Mouse (Mus musculus) thymus, postnatal 10 days (tissue): ENCODE data around the gene Bnip1.

ENCODE experiments used
- DNase-seq, 2 experiments: peaks; one replicate each; pipeline ENCODE4 v3.0.0; 2021; ENCODE audit warnings: low spot score in 2 of 2

Bnip1 gene

DNA sequence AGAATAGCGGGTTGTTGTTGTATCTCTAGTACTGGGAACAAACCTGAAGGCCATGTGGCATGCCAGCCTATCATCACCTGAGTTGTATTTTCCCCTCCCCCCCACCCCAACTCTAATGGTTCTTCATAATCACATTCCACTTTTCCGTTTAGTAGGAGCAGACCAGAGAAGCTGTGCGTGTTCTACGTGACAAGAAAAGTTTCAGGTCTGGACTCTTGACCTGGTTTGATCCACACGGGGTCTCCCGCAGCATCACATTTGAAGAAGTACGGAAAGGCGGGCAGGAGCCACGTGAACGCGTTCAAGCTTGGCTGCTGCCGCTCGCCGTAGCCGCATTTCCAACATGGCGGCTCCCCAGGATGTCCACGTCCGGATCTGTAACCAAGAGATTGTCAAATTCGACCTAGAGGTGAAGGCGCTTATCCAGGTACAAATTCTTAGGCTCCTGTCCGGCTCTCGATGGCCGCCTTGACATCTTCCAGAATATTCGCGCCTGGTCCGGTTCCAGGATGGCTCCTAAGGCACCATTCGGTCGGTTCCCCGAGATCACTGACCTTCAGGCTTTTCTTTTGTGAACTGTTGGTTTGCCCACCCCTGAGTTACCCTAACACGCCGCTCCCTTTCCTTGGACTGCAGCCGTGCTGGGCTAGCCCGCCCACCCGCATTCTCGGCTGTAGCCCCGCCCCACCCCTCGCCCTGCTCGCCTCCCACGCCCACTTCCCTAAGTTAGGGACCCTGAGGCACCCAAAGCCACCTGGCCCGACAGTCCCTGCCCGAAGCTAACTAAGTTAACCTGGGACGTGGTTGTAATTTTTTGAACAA is at the start of gene Bnip1:
Gene Bnip1, plus strand, starts transcription at position 317 of the 822 bp plus-strand sequence.
- DNase-seq = peak; percentile 57 to 68

DNA sequence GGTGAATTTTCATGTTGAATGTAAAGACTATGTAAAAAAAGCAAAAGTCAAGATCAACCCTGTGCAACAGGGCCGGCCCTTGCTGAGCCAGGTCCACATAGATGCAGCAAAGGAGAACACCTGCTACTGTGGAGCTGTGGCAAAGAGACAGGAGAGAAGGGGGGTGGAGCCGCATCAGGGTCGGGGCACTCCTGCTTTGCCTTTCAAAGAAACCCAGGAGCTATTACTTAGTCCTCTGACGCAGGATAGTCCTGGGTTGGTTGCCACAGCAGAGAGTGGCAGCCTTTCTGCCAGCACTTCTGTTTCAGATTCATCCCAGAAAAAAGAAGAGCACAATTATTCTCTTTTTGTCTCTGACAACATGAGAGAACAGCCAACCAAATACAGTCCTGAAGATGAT is 38.3 kb upstream of the Bnip1 start:
- DNase-seq = no peak

DNA sequence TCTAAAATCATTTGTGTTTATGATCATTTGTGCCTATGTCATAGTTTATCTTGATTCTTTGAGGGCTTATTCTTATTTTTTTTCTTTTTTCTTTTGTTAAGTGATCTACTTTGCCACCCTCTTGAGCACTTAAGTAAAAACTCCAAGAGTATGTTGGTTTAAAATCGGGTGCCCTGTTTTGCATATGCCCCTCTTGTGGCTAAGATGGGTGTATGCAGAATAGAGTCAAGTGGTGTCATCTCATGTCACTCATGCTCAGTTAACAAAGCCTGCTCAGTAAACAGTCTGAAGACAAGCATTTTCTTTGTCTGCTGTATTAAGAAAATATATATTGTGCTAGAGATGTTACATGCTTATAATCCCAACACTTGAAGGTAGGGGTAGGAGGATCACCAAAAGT is 37.6 kb upstream of the Bnip1 start:
- DNase-seq = no peak

DNA sequence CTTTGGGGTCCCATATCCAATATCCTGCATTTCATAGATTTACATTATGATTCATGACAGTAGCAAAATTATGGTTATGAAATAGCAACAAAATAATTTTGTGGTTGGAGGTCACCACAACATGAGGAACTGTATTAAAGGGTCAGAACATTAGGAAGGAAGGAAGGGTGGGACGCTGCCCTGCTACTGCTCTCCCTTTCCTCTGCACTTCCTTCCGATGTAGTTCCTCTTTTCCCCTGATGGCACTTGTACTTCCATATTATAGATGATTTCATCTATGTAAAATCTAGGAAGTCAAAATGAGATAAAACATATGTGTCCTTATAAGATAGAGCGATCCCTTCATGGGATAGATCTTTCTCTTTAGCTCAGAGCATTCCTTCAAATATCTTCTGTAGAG is 30.9 kb upstream of the Bnip1 start:
- DNase-seq = no peak

DNA sequence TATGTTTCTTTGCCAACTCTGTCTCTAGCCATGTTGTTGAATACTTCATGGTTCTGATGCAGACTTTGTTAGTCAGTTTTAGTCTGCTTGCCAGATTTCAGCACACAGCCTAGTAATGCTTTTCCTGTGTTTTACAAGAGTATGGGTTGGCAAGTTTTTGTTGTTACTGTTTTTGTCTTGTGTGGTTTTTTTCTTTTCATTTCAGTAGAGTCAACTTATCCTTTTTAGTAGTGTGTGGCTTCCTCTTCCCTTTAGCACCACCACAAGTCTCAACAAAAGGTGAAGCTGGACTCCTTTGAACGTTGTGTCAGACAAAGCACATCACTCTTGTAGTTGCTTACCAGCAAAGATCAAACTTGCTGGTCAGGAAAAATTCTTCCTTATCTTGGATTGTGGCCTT is 28.6 kb upstream of the Bnip1 start:
- DNase-seq = no peak

DNA sequence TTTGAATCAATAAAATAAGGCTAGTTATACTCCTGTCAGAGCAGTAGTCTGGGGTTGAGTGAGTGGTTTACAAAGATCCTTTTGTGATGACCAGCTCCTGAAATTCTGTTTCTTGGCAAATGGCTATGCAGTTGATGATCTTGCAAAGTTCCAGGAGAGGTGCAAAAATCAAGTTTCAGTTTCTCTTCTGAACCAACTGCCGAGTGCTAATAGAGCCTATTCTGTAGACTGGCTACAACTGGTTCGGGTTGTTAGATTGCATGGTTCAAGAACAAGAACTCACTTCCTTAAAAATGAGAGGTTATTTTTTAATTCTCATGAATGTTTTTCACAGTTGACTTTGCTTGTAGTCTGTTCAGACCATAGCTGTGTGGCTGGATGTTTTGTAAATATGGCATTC is 27.4 kb upstream of the Bnip1 start:
- DNase-seq = no peak

DNA sequence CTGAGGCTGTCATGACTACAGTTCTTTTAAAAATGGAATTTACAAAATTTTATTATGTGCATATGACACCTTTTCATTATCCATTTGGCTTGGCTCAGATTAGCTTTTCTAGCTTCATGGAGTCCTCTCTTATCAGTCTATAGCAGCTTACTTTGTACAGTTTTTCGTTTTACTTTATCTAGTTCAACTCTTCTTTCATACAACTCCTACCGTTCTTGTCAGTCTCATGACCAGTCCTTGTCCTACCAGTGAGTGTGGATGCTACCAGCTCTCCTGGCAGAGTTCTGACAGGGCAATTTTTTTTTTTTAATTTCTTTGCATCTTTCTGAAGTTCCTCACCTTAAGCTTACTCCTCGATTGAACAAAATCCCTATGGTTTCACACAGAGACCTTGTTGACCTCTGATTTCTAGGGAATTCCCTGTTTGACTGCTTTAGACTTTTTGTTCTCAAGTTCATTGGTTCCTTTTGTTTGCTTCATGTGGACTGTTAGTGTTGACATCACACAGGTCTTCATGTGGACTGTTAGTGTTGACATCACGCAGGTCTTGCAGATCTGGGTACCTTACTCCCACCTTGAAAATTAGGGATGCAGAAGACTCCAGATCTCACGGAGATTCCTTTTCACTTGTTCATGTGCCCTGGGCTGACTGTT is 13.6 kb upstream of the Bnip1 start:
- no peak for DNase-seq

DNA sequence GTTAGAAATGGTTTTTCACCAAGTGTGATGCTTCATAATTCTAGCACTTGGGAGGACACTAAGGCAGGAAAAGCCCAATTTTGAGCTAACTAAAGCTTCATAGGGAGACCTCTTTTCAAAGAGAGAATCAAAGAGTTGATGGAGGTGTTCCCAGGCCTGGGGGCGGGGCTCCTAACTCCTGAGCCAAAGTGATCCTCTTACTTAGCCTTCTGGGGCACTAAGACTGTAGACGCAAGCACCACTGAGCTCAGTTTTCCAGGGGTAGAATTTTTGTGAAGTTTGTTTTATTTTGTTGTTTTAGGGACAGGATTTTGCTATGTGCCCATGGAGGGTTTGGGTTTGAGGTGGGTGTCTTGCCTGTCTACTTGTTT is 13.1 kb upstream of the Bnip1 start:
- no peak for DNase-seq

DNA sequence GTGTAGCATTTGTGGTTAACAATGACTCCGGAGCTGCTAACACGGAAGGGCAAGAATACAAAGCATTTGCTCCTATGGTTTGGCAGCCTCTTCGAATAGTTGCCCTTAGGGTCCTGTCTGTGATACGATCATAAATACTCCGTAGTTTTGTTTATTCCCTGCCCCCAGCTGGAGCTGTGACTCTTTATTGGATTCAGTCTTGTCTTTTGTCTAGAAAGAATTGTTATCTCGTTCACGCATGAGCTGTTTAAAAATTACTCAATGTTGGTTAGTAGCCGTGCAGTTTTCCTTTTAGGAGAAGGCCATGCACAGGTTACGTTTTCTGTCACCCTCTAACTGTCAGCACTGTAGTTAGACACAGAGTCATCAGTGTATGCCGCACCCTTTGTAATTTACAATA is 4.7 kb upstream of the Bnip1 start:
- no peak for DNase-seq

DNA sequence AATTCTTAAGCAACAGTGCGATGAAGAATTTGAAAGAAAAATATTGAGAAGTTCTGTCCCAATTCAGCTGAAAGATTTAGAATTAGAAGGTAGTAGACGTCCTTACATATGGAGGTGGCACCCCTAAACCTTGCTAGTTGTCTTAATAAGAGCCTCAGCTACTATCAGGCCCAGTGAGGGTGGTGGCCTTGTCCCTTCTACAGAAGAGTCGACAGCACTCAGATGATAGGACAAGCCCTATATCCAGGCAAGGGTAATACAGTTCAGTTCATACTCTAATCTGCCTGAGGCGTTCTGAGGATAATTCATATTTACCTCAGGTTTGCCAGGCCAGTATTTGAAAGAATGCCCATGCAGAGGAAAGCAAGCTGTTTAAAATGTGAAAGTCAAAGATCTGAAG is 2.9 kb upstream of the Bnip1 start:
- DNase-seq = no peak

DNA sequence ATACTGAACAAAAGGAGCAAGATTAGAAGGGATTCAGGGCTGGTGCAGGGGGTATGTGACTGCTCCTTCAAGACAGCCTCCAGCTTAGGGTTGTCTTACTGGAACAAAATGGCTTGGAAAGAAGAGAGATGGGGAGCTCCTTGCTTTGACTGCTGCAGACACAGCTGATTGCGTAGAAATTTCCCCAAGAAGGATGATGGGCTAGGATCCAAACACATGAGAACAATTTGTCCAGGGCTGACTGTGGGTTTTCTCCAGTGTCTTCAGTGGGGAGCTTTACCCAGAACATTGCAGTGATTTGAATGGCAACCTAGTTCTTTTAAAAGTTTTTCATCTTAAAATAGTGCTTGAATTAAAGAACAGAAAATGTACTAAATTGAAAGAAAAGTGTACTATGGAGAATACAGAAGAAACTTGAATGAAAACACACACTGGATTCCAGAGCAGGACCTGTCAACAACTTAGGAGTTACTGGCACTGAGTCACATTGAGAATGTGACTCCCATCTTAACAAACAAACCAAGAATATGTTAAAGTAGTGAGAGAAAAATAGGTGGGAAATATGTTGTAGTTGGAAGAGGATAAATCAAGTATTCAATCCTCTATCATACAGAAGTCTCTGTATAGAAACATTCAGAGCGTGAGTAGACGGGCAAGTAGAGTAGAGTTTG is 2.3 kb upstream of the Bnip1 start:
- no peak for DNase-seq

DNA sequence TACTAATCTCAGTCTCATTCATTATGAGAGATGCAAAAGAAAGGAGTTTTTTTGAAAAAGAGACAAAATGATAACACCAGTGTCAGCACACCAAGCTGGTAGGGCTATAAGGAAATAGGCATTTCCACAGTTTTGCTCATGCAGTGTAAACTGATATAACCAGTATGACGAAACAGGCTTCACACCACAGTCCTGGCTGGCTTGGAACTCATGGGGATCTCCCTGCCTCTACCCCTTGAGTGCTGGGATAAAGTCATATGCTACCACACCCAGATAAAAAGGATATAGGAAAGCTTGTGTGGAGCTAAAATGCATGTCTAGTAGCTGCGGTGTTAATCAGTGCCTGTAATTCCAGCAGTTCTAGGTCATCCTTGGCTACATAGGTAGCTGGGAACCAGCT is 1.4 kb upstream of the Bnip1 start:
- no peak for DNase-seq

DNA sequence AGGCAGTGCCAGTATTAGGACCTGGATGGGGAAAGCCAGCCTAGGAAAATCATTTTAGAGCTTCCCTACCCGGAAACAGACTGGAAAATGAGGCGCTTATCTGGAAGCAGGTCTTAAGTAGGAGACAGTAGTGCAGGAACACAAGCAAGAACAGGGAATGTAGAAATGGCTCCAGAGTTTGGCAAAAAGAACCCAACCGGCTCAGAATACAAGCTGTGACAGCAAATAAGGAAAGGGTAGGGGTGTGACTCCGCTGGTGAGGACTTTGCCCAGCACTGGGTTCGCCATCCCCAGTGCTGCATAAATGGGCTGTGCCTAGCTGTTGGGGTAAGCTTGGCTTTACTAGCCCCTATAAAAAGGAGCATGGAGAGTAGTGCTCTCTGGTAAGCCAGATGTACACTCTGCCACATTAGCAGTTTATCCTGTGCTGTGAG is 761 bp downstream of the Bnip1 start:
- no peak for DNase-seq

DNA sequence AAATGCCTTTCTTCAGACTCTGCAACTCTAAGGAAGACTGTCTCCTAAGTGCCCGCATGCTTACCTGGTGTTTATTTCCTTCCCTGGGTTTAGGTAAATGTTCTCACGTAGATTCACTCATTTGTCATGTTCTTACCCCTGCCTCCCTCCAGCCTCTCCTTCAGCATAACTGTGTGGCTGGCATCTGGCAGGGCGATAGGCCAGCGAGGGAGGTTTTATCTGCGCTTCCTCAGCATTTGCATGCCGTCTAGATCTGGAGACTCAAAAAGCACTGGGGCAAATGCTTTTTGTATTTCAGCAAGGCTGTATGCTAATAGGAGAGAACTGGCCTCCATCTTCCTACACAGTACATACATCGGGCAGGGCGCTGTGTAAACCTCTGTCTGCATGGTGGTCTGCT is 3.7 kb downstream of the Bnip1 start:
- no peak for DNase-seq

DNA sequence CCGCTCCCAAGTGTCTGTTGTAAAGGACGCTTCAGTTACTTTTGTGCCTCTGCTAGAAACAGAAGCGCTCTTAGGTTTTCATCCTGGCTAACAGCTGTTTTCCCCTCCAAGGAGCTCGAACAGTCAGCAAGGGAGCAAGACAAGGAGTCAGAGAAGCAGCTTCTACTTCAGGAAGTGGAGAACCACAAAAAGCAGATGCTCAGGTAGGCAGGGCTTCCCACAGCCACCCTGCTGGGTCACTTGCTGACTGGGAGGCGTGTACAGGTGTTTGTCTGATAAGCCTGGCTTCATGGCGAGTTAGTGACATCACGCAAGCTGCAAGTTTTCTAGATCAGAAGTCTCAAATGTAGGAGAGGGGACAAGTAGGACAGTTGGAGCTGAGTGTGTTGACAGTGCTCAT is 5.7 kb downstream of the Bnip1 start:
- DNase-seq = peak; percentile 35

DNA sequence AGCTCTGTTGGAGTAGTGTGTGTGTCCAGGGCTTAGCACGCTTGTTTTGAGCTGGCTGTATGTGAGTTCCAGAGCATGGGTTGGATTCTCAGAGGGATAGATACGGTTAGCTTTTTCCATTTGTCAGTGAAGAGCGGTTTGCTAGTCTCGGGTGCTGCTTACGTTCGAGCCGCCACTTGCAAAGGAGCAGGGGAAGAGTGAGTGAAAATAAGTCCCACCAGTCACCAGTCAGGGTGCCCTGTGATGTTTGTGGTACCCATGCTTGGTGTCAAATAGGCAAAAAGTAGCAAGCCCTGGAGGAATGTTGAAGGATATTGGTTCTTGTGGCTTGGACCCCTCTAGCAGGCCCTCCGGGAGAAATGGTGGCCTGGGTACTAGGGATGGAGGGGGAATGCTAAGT is 8.1 kb downstream of the Bnip1 start:
- DNase-seq = no peak

DNA sequence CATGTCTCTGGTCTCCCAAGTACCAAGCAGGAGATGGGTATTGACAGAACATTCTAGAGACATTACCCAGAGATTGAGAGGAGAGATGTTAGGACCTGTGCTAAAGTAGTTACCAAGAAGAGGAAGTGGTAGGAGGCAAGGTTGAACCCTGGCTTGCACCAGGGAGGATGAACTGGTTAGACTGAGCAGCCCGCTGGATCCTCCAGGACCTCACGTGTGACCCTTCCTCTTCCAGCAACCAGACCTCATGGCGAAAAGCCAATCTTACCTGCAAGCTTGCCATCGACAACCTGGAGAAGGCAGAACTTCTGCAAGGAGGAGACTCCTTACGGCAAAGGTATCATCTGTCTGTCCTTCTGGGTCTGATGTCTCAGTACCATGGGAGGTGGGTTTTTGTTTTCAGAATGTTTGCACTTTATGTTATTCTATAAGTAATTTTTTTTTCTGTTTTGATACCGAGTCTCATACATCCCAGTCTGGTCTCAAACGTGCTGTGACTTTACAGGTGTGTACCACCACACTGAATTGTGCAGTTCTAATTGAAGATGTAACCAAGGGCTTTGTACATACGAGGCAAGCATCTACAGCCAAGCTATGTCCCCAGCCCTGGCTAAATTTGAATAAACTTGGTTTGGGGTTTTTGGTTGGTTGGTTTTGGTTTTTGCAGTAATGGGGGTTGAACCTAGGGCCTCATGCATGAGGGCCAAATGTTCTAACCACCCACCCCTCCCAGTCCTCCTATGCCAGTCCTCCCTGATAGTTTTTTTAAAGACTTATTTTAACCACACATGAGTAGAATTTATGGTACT is 8.8 kb downstream of the Bnip1 start:
- DNase-seq = no peak

DNA sequence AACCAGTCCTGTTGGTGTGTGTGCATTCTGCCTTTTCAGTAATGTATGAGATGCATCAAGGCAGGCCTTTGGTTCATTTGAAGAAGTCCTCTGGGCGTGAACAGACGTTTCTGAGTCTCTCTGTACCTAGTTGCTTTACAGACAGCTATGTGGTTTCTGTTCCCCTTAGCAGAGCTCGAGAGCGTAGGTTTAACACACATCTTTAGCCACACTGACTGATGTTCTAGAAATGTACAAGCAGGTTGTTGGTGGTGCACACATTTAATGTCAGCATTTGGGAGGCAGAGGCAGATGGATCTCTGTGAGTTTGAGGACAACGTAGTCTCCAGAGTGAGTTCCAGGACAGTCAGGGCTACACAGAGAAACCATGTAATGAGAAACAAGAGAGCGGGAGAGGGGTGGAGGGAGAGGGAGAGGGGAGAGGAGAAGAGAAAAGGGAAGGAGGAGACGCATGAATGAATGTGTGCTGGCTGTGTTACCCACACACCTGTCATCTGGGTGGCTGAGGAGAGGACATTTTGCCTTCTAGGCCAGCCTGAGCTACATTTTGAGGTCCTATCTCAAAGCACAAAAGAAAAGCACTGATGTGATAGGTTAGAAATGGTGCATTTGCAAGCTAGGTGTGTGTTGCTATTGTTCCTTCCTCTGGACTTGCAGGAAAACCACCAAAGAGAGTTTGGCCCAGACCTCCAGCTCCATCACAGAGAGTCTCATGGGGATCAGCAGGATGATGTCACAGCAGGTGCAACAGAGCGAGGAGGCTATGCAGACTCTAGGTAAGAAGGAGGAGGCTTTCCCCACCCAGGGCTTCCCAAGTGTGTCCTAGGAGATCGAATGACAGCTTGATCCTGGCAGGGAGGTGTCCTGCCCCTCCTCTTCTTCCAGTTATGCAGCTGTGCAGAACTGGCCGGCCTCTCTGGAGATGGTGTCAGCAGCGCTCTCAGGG is 9.7 kb downstream of the Bnip1 start:
- no peak for DNase-seq

DNA sequence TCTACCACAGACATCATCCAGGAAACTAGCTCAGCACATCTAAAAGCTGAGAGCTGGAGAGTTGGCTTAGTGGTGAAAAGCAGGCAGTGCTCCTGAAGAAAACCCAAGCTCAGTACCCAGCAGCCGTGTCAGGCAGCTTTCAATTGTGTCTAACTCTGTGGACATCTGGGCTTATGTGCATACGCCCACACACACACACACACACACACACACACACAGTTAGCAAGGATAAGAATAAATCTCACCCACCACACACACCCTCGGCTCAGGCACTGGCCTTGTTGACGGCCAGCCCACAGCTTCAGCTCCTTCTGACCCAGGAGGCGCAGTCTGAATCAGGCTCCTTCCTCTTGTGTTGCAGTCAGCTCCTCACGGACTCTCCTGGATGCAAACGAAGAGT is 10.7 kb downstream of the Bnip1 start:
- DNase-seq = no peak

DNA sequence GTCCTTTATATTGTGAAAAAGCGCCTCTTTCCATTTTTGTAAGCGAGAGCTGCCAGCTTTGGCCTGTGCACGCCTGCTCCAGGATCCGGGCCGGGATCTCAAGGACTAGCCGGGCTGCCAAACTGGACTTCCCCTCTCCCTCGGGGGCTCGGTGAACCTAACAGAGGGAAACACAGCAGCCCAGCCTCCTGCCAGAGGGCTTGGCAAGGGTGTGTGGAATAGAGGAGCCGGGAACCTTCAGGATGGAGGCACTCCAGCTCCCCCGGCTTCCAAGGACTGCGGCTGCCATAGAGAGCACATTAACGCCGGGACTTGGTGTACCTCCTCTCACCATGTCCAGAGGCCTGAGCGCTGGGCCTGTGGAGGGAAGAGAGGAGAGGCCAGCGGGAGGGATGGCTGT is 11.2 kb downstream of the Bnip1 start:
- no peak for DNase-seq
